ENCODE assay signal across 23 mouse cellular contexts in genomic region chr7:137088141-137088540, GRCm38 (mm10).
DNase-seq lines count a peak whose midpoint lies in the region; ATAC-seq and TF ChIP-seq lines count a peak whose summit lies in the region.
"Had no signal": no experiment of that assay in that cellular context is flagged by ENCODE, and none has a peak within 500 bp of the region (broad histone marks: within the 10 kb centered on the region; RNA-seq: fewer than 3 reads in every experiment).

No protein-coding gene starts in this region.

- H3K27me3 ChIP-seq in embryonic facial prominence, embryonic 10.5 days (replicated peaks; ENCODE audit: low read depth, poor library complexity, severe bottlenecking) = no peaks in the 10 kb centered on the region
- H3K27me3 ChIP-seq in limb, embryonic 10.5 days (ENCODE audit: low read depth, poor library complexity, severe bottlenecking) = peaks cover 26% of the 10 kb centered on the region
- no peaks in the 10 kb centered on the region for H3K27me3 ChIP-seq in limb, embryonic 14.5 days (ENCODE audit: control insufficient read depth, insufficient read depth, low read length)
- no peaks in the 10 kb centered on the region for H3K27me3 ChIP-seq in forebrain, embryonic 16.5 days (replicated peaks; ENCODE audit: control insufficient read depth, insufficient read depth, low read length)

- H3K36me3 ChIP-seq in embryonic facial prominence, embryonic 10.5 days (replicated peaks) = no peaks in the 10 kb centered on the region
- no peaks in the 10 kb centered on the region for H3K36me3 ChIP-seq in limb, embryonic 10.5 days
- H3K36me3 ChIP-seq in limb, embryonic 14.5 days (ENCODE audit: control insufficient read depth, insufficient read depth, low read length) = no peaks in the 10 kb centered on the region
- no peaks in the 10 kb centered on the region for H3K36me3 ChIP-seq in forebrain, embryonic 16.5 days (ENCODE audit: control insufficient read depth, insufficient read depth)
- H3K36me3 ChIP-seq: G1E; heart, embryonic 15.5 days; hindbrain, embryonic 10.5 days had no signal

- ATAC-seq in limb, embryonic 14.5 days (ENCODE audit: low FRiP score, low read depth) = no peak
- no peak for ATAC-seq in forebrain, embryonic 16.5 days
- ATAC-seq: CD4-positive, CD25-positive, alpha-beta regulatory T cell, adult 4 months; forebrain, embryonic 14.5 days; inflammation-experienced regulatory T-cells, adult 6 months had no signal

- peak; percentile 37 for DNase-seq in embryo, embryonic 11 days
- no peak for DNase-seq in embryo, embryonic 9.5 days (ENCODE audit: extremely low spot score)
- peak; percentile 37 for DNase-seq in embryonic facial prominence, embryonic 10.5 days (ENCODE audit: low spot score)
- DNase-seq in limb, embryonic 10.5 days (ENCODE audit: low spot score) = peak; percentile 68
- peak; percentile 15 for DNase-seq in limb, embryonic 14.5 days (ENCODE audit: low spot score)
- no peak for DNase-seq in frontal cortex, postnatal 10 days (ENCODE audit: low spot score in 2 of 2)
- DNase-seq: adrenal gland, adult 8-10 months; adrenal gland, postnatal 36 days; B cell, adult 2 months; cerebellum, adult 2 months; cerebellum, postnatal 10 days; gastrocnemius, adult 2 months; gastrocnemius, postnatal 25 days; heart, postnatal 14 days had no signal

- no peak overlapping the region for H3K4me2 ChIP-seq in limb, embryonic 14.5 days (replicated peaks; ENCODE audit: low read depth, low read length, severe bottlenecking)
- no peak overlapping the region for H3K4me2 ChIP-seq in forebrain, embryonic 16.5 days (ENCODE audit: low read length)
- H3K4me2 ChIP-seq: heart, embryonic 11.5 days; heart, embryonic 15.5 days; hindbrain, embryonic 14.5 days had no signal

- no peak for TF ChIP-seq POLR2A in limb, embryonic 14.5 days (IDR thresholded peaks at IDR 0.05; ENCODE audit: borderline replicate concordance, extremely low read depth, insufficient read depth, insufficient read length)

- H3K27ac ChIP-seq in embryonic facial prominence, embryonic 10.5 days (replicated peaks) = 0 out of 2 replicates have a peak overlapping the region, but pooled peaks have one; percentile 30
- H3K27ac ChIP-seq in limb, embryonic 10.5 days = peak overlapping the region; percentile 75
- H3K27ac ChIP-seq in limb, embryonic 14.5 days (replicated peaks; ENCODE audit: low read depth, low read length) = no peak overlapping the region
- no peak overlapping the region for H3K27ac ChIP-seq in forebrain, embryonic 16.5 days (ENCODE audit: low read length)
- H3K27ac ChIP-seq: gastrocnemius, adult 2 months; hindbrain, embryonic 10.5 days; hindbrain, embryonic 14.5 days had no signal

- H3K4me1 ChIP-seq in embryonic facial prominence, embryonic 10.5 days = peaks cover 29% of the 10 kb centered on the region
- H3K4me1 ChIP-seq in limb, embryonic 10.5 days = peaks cover 79% of the 10 kb centered on the region
- H3K4me1 ChIP-seq in limb, embryonic 14.5 days (ENCODE audit: control insufficient read depth, insufficient read depth, low read length) = peaks cover 66% of the 10 kb centered on the region
- peaks cover 15% of the 10 kb centered on the region for H3K4me1 ChIP-seq in forebrain, embryonic 16.5 days (replicated peaks; ENCODE audit: control insufficient read depth, insufficient read depth, low read length)

- 71% methylated on average over 6 of the region's 6 CpGs for WGBS in embryonic facial prominence, embryonic 10.5 days
- WGBS in limb, embryonic 10.5 days = 55% methylated on average over 6 of the region's 6 CpGs
- WGBS in limb, embryonic 14.5 days = 26% methylated on average over 6 of the region's 6 CpGs
- 87% methylated on average over 6 of the region's 6 CpGs for WGBS in forebrain, embryonic 16.5 days

- no peak overlapping the region for H3K9ac ChIP-seq in limb, embryonic 14.5 days (ENCODE audit: low read depth, low read length, severe bottlenecking)
- H3K9ac ChIP-seq in forebrain, embryonic 16.5 days (replicated peaks; ENCODE audit: low read depth, low read length) = no peak overlapping the region
- H3K9ac ChIP-seq: heart, embryonic 15.5 days; hindbrain, embryonic 14.5 days had no signal

- no peaks in the 10 kb centered on the region for H3K9me3 ChIP-seq in embryonic facial prominence, embryonic 10.5 days
- no peaks in the 10 kb centered on the region for H3K9me3 ChIP-seq in limb, embryonic 10.5 days (replicated peaks)
- no peaks in the 10 kb centered on the region for H3K9me3 ChIP-seq in limb, embryonic 14.5 days (ENCODE audit: control insufficient read depth, low read length)
- no peaks in the 10 kb centered on the region for H3K9me3 ChIP-seq in forebrain, embryonic 16.5 days (ENCODE audit: control insufficient read depth, low read length)
- H3K9me3 ChIP-seq: heart, embryonic 15.5 days; hindbrain, embryonic 10.5 days had no signal

- H3K4me3 ChIP-seq in embryonic facial prominence, embryonic 10.5 days = no peak overlapping the region
- H3K4me3 ChIP-seq in limb, embryonic 10.5 days = no peak overlapping the region
- no peak overlapping the region for H3K4me3 ChIP-seq in limb, embryonic 14.5 days (replicated peaks; ENCODE audit: low read length)
- no peak overlapping the region for H3K4me3 ChIP-seq in forebrain, embryonic 16.5 days (replicated peaks; ENCODE audit: low read length)
- H3K4me3 ChIP-seq: gastrocnemius, adult 2 months; heart, embryonic 15.5 days; hindbrain, embryonic 10.5 days had no signal

Comparison
In these comparisons a context has a peak if more than half of its experiments do, and no peak if none do; other contexts are left out.
1. DNase-seq: peak in embryo, embryonic 11 days (single experiment), embryonic facial prominence, embryonic 10.5 days (single experiment), limb, embryonic 10.5 days (single experiment) and limb, embryonic 14.5 days (single experiment); none in embryo, embryonic 9.5 days (single experiment) and frontal cortex, postnatal 10 days (0 of 2).
2. H3K27ac ChIP-seq: peak in embryonic facial prominence, embryonic 10.5 days (single experiment) and limb, embryonic 10.5 days (single experiment); none in limb, embryonic 14.5 days (single experiment) and forebrain, embryonic 16.5 days (single experiment).